Mouse (Mus musculus) ovary, postnatal 10 days (tissue): ENCODE measurements at regions not wholly inside any gene's neighbourhood (a gene's known extent, or its start where the extent isn't known, plus 50 kb on each side); places are given as distances from the start of the nearest gene placed in this dataset.

Experiments used
- DNase-seq: peaks from one replicate; pipeline ENCODE4 v3.0.0; 2022; ENCODE audit warnings: low spot score

DNA sequence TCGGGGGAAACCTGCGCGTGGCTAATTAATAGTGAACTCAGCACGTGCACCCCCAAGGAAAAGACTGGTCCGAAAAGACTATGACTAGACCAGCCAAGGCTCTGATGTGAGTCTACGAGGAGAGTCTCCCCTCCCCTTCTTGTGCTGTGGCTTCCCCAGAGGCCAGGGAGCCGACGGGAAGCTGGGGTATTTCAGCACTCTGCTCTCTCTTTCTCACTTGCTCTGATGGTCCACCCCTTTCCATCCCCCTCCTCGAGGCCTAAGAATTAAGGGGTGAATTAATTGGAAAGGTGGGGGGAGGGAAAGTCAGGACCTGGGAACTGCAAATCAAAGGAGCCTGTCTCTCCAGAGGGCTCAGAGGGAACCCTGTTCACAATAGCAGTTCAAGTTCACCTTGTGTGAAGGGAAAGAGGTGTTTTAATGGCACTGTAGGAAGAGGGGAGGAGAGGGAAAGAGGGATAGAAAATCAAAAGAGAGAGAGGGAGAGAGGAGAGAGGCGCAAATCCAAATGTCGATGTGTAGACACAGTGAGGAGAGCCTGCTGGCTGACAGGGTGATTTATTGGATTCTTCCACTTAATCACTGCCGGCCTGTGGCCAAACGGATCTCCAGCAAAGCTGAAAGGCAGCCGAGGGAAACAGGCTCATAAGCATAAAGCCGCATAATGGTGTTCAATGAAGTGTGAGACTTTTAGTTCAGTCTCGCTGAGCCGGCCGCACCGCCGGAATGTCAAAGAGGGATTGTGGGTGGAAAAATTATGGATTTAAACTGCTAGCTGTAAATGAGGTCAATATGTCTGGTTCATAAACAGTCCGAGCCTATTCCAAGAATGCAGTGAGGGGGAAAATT lies 292.6 kb upstream of the Tle4 start:
- DNase-seq: no peak

GRCm38 (mm10) chr19:14889794-14890193 lies 291.9 kb upstream of the Tle4 start:
- DNase-seq: no peak

GRCm38 (mm10) chr19:14883707-14884421 lies 286.0 kb upstream of the Tle4 start:
- DNase-seq: no peak

DNA sequence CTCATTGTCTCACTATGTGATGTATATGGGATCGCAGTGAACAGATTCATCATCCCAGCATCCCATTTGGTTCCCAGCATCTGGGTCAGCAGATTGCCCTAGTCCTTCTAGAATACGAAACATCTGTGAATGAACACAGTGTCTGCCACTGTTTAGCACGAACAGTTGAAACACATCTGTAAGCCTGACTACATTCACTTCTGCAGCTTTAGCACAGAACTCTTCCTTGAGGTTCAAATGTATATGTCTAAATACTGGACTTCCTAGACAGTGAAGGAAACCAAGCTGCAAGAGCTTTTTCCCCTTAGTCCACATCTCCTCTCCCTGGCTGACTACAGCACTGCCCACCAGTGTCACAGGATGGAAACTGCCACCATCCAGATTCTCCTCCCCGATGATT lies 283.0 kb upstream of the Tle4 start:
- DNase-seq: no peak

GRCm38 (mm10) chr19:14873986-14874385 lies 276.1 kb upstream of the Tle4 start:
- DNase-seq: no peak

GRCm38 (mm10) chr19:14871178-14871867 lies 273.5 kb upstream of the Tle4 start:
- DNase-seq: no peak

DNA sequence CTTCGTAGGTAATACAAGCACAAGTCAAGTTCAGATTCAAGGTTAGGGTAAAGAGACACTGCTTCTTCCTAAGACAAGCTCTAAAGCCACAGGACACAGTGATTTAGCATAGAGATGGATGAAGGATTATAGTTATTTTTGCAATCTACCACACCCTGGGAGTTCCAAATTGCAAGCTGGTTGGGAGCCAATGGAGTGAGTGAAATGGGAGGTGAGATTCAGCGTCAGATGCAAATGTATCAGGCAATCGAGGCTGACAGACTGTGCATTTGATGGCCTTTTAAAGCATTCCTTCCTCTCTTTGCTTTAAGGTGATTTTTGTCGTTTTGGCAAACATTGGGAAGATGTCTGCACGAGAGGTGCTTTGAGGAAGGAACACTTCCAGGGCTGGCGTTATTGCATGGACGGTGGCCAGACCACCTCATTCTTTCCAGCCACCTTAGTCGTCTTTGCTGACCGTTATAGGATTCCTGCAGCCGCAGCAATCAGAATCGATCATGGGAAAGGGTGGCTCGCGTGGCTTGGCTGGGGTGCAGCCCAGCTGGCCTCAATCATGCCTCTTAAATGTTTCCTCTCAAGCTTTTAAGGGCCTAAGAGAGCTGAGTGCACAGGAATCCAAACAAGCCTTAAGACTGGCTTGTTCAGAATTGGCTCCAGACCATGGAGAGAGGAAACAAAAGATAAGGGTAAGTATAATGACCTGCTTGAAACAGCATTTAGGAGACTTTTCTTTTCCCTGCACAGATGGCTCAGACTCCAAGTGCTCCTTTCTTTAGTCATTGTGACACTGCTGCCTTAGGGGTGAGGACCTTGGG lies 265.0 kb upstream of the Tle4 start:
- no peak for DNase-seq

GRCm38 (mm10) chr19:14855036-14855435 lies 257.2 kb upstream of the Tle4 start:
- DNase-seq: no peak

DNA sequence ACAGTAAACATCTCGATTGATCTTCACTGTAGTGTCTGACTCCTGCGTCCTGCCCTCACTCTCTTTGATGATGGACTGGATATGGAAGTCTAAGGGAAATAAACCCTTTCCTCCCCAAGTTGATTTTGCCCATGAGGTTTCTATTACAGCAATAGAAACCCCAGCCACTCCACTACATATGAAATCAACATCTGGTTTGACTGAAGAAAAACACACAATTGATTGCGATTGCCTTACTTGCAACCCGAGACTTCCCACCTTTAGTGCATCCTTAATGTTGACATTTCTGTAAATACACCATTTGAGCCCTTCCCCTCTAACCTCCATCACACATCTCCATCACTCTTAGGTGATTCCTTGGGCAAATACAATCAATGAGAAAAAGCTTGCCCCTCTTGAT lies 255.6 kb upstream of the Tle4 start:
- no peak for DNase-seq

DNA sequence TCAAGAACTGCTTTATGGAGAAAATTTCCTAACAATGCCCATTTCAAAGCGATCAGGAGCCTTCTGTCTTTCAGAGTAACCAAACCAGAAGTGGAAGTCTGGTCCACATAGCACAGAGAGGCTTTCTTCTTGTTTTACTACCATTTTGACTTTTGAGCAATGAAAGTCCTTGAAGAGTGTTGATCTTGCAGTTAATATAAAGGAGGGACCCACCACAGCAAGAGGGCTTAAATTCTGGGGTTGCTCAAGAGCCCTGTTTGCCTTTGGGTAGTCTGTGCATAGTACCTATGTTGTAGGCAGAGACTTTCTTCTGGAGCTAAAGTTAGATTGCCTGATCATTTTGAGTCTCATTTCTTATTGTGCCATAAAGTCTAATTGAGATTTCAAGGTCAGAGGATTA lies 251.7 kb upstream of the Tle4 start:
- no peak for DNase-seq

DNA sequence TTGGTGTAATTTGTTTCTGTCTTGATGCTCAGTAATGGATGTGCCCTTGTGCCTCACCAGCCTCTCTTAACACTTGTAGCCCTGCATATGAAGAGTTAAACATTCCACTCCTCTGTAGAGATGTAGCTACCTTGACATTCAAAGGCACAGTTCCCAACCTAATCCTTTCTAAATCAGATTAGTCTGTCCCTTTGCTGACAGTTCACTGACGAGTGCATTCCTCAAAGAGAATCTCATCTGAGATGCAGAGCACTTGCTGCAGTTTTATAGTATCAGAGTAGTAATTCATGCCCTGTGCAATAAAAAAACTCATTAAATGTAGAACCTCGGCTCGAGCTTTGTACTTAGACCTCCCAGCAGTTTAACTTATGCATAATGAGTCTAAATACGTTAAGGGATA lies 249.3 kb upstream of the Tle4 start:
- no peak for DNase-seq

DNA sequence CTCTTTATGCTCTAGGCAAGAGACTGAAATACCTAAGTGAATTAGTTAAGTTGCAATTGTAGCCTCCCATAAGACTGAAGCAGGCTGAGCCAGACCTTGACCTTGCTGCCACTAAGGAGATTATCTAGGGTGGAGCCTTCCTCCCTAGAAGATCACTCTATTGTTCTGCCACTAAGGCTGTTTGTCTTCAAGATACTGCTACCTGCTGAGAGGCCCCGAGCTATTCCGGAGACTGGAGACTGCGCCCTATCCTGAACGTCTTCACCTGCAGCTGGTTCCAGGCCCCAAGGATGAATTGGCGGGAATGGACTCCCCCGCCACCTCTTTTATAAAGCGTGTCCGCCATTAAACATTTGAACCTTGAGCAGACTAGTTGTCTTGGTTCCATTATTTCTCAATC lies 237.8 kb upstream of the Tle4 start:
- DNase-seq: no peak

DNA sequence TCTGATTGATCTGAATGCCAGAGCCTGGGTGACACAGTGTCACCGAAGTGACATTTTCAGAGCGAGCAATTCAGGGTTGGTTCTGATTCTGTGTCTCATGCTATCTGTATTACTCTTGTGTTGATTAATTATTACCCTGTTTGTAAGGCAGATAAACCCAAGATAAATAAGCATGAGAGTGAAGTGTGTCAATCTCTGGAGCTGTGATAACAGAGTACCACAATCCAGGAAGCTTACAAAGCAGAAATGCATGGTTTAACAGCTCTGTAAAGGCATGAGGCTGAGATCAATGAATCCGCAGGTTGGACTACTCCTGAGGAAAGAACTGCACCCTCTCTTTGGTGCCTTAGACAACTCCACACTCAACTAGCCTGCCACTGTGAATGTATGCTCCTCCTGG lies 218.5 kb upstream of the Tle4 start:
- DNase-seq: no peak

DNA sequence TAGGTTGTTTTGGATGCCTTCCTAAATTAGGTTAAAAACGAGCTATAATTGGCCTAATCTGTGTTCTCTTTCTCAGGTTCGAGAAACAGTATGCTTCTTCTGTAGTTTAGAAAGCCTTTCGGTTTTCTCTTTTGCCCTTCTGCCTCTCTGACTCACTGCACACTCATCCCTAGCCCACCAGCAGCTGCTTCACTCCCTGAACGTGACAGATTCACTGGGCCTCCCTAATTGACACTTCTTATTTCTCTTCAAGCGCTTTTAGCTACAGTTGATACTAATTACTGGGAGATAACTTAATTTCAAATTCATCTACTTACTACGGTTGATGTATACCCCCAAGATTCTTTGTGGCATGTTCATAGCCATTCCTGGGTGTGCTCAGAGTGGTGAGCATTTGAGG lies 208.9 kb upstream of the Tle4 start:
- DNase-seq: no peak

DNA sequence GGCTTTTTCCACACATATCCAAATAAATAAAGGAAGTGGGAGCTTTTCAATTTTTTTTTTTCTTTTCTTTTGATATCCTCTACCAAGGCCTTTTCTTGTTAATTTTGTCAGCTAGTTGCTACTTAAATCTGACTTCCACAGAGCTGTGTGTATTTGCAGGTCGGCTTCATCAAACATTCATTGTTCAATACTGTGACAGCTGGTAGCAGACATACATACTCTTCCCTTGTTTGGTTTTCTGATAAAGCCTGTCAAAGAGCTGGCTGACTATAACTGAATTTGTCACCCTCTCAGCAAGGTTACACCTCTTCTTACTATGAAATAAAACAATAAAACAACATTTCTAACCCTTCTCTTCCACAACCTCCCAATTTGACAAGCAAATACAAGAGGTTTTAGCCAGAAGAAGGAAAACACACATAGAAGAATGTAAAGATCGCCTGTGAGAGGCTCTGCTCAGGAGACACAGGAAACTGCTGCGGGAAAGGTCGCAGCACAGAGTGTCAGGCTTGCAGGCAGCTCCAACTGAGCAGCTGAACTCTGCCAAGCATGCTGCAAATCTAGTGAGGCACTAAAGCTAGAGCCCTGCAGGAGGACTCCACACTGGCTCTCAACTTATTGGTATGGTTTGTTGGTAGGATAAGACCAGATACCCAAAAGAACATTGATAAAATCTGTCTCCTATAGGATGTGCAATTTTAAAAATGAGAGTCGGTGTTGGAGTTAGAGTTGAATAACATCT lies 205.2 kb upstream of the Tle4 start:
- no peak for DNase-seq

- no peak for DNase-seq
Observed at GRCm38 (mm10) chr19:14801669-14802068, 203.8 kb upstream of the Tle4 start.

DNA sequence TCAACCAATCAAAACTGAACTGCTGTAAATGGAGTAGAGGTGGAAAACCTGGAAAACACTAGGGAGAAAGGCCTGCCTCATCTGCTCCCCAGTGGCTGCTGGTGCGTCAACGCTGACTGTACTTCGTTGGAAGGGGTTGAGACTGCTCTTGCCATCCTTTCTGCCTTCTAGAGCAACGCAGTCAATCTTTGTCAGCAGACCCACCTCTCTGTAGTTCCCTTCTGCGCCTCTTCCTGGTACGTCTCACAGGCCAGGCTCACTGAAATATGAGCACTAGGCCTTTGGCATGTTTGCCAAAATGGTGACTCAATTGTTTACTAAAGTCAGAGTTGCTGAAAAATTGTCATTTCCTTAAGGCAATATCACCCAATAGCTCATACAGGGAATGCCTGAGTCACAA lies 201.2 kb upstream of the Tle4 start:
- DNase-seq: no peak

GRCm38 (mm10) chr19:14798417-14798816 lies 200.6 kb upstream of the Tle4 start:
- no peak for DNase-seq

GRCm38 (mm10) chr19:14795910-14796309 lies 198.1 kb upstream of the Tle4 start:
- DNase-seq: no peak

DNA sequence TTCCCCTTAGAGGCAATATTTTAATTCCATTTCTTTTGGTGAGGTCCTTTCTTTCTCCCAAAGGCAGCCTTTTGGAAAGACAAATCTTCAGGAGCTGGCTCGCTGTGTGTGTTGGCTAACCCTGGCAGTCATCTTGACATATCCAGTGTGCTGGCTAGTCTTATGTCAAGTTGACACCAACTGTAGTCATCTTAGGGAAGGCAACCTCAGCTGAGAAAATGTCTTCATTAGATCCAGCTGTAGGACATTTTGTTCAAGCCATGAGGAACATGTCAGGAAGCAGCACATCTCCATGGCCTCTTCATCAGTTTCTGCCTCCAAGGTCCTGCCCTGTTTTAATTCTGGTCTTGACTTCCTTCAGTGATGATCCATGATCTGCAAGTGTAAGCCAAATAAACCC lies 192.1 kb upstream of the Tle4 start:
- DNase-seq: no peak

GRCm38 (mm10) chr19:14788630-14789029 lies 190.8 kb upstream of the Tle4 start:
- DNase-seq: no peak
